Mouse (Mus musculus): ENCODE data around the gene Cnn3.

DNA sequence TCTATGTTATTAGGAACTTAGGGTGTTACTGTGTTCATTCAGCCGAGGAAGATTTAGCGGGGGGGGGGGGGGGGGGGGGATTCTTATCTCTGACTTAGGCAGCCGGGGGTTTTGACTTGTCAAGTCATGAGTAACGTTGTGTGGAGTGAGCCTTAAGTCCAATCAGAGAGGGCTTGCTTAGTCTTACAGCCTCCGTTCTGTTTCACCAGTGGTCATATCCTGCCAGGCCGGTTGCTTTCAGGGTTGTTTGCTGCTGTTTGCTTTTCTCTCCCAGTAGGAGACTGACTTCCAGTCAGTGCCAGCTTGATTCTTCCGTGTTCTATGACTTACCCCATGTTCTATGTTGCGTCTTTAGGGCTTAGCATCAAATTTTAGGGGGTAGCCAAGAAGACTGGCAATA is 20.2 kb downstream of the Cnn3 start:
- TF ChIP-seq GATA1 (IDR thresholded peaks at IDR 0.05; ENCODE audit: borderline replicate concordance, low read length): no peak
- TF ChIP-seq FLI1 (IDR thresholded peaks at IDR 0.05; ENCODE audit: low read length): no peak
